Mouse (Mus musculus): Measurements from ENCODE around the gene Fkbp3. TPM values are rescaled to one million over a fixed set of nuclear protein-coding genes. Genes with fewer than 3 reads are reported as not detected.

The Fkbp3 gene
- polyA plus RNA-seq, 1 experiment = 3.2 TPM

GRCm38 (mm10) chr12:65037546-65037937, 36.3 kb downstream of the Fkbp3 start:
- Histone ChIP-seq H3K9me3 (ENCODE audit: control insufficient read depth, low read length) (no peaks in the 10 kb centered on the region), H3K27me3 (ENCODE audit: control insufficient read depth) (no peaks in the 10 kb centered on the region), H3K4me3 (replicated peaks) (peak overlapping the region; percentile 100), H3K4me1 (ENCODE audit: control insufficient read depth) (peaks cover 28% of the 10 kb centered on the region), H3K36me3 (ENCODE audit: control insufficient read depth) (peaks cover 25% of the 10 kb centered on the region)
- TF ChIP-seq TAL1 (IDR thresholded peaks at IDR 0.05; ENCODE audit: low read length) (no peak), GATA1 (IDR thresholded peaks at IDR 0.05; ENCODE audit: low read length) (no peak)

GRCm38 (mm10) chr12:65036892-65037545, 36.8 kb downstream of the Fkbp3 start:
- H3K9me3 ChIP-seq (ENCODE audit: control insufficient read depth, low read length) = no peaks in the 10 kb centered on the region
- H3K4me1 ChIP-seq (ENCODE audit: control insufficient read depth) = peaks cover 28% of the 10 kb centered on the region
- TF ChIP-seq TAL1 (IDR thresholded peaks at IDR 0.05; ENCODE audit: low read length) = no peak
- no peak for TF ChIP-seq GATA1 (IDR thresholded peaks at IDR 0.05; ENCODE audit: low read length)
- H3K4me3 ChIP-seq (replicated peaks) = peak overlapping the region; percentile 100
- H3K36me3 ChIP-seq (ENCODE audit: control insufficient read depth) = peaks cover 20% of the 10 kb centered on the region
- no peaks in the 10 kb centered on the region for H3K27me3 ChIP-seq (ENCODE audit: control insufficient read depth)

GRCm38 (mm10) chr12:65036190-65036870, 37.5 kb downstream of the Fkbp3 start, which contains the start of gene Prpf39:
TSS of gene Prpf39 (plus strand) at chr12:65036333.
- Histone ChIP-seq H3K36me3 (ENCODE audit: control insufficient read depth) (peaks cover 13% of the 10 kb centered on the region), H3K4me1 (ENCODE audit: control insufficient read depth) (peaks cover 28% of the 10 kb centered on the region), H3K9me3 (ENCODE audit: control insufficient read depth, low read length) (no peaks in the 10 kb centered on the region), H3K27me3 (ENCODE audit: control insufficient read depth) (no peaks in the 10 kb centered on the region), H3K4me3 (replicated peaks) (peak within 1 kb of the TSS; percentile 100)
- no peak for TF ChIP-seq TAL1 (IDR thresholded peaks at IDR 0.05; ENCODE audit: low read length)
- no peak for TF ChIP-seq GATA1 (IDR thresholded peaks at IDR 0.05; ENCODE audit: low read length)

DNA sequence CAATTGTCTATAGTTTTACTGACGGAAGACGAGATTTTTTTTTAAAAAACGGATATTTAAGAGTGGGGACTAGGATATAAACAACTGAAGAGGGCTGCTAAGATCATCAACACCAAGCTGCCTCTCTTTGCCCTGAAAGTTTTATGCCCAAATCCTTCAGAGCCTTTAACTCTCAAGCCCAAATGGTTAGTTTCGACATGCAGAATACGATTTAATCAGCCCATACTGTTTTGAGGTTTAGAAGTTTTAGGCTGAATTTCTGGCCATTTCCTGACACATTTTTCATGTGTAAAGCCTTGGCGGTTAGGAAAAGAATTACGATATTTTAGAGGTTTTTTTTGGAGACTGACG, 38.0 kb downstream of the Fkbp3 start:
- Histone ChIP-seq H3K9me3 (ENCODE audit: control insufficient read depth, low read length) (no peaks in the 10 kb centered on the region), H3K4me3 (replicated peaks) (peak overlapping the region; percentile 100), H3K36me3 (ENCODE audit: control insufficient read depth) (peaks cover 10% of the 10 kb centered on the region), H3K4me1 (ENCODE audit: control insufficient read depth) (peaks cover 28% of the 10 kb centered on the region), H3K27me3 (ENCODE audit: control insufficient read depth) (no peaks in the 10 kb centered on the region)
- TF ChIP-seq GATA1 (IDR thresholded peaks at IDR 0.05; ENCODE audit: low read length) (no peak), TAL1 (IDR thresholded peaks at IDR 0.05; ENCODE audit: low read length) (no peak)

DNA sequence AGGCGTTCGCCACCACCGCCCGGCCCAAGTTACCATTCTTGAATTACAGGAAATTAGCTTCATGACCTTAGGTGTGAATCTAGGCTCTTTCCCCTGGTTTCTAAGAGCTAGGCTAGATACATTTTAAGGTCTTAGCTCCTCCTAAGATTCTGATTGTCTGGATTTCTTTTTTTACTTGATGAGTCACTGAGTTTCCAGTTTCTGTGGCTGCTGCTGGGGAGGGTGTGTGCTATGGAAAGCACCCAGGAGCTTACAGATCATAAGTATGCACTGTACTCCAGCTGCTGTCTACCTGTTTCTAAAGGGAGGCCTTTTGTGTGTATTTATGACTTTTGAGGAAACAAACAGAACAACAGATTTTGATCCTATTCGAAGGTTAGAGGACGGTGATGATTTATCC, 51.0 kb downstream of the Fkbp3 start:
- Histone ChIP-seq H3K4me1 (ENCODE audit: control insufficient read depth) (peaks cover 1% of the 10 kb centered on the region; the same call in 1 of the 2 replicates), H3K36me3 (ENCODE audit: control insufficient read depth) (peaks cover 14% of the 10 kb centered on the region), H3K27me3 (ENCODE audit: control insufficient read depth) (no peaks in the 10 kb centered on the region), H3K4me3 (replicated peaks) (no peak overlapping the region), H3K9me3 (ENCODE audit: control insufficient read depth, low read length) (no peaks in the 10 kb centered on the region)
- no peak for TF ChIP-seq GATA1 (IDR thresholded peaks at IDR 0.05; ENCODE audit: low read length)
- TF ChIP-seq TAL1 (IDR thresholded peaks at IDR 0.05; ENCODE audit: low read length) = no peak

Other genes starting within 250 kb of the Fkbp3 start
- gene Gm527, start 156.1 kb downstream of the Fkbp3 start, polyA plus RNA-seq (2012) = not detected in 2 replicates
- 0.02 and 0.03 TPM in 2 replicates for gene Klhl28, start 108.5 kb downstream of the Fkbp3 start, polyA plus RNA-seq (2012)
- 0.03 and 0.05 TPM in 2 replicates for gene Togaram1, start 108.2 kb downstream of the Fkbp3 start, polyA plus RNA-seq (2012)
- gene Prpf39, start 37.7 kb downstream of the Fkbp3 start, polyA plus RNA-seq (2012) = 0.24 and 0.36 TPM in 2 replicates
- 0.09 and 0.20 TPM in 2 replicates for gene Fancm, start 1.6 kb upstream of the Fkbp3 start, polyA plus RNA-seq (2012)
- gene Mis18bp1, start 98.6 kb upstream of the Fkbp3 start, polyA plus RNA-seq (2012) = 0.63 and 0.69 TPM in 2 replicates
- not detected in 2 replicates for gene Wdr20rt, start 151.5 kb upstream of the Fkbp3 start, polyA plus RNA-seq (2012)